Mouse (Mus musculus) macrophage (primary cell): Measurements from ENCODE around the gene Prop1. TPM values are rescaled to one million over a fixed set of nuclear protein-coding genes. Genes with fewer than 3 reads are reported as not detected.

Experiments used
- H3K27ac ChIP-seq: fragments of 350-480 bp; formaldehyde crosslinking; 2 replicates; pipeline ENCODE4 v1.9.0; 2021
- H3K36me3 ChIP-seq: fragments of 350-480 bp; formaldehyde crosslinking; 2 replicates; pipeline ENCODE4 v1.9.0; 2021; ENCODE audit errors: inconsistent target
- H3K4me3 ChIP-seq: fragments of 350-480 bp; formaldehyde crosslinking; 2 replicates; pipeline ENCODE4 v1.9.0; 2021; ENCODE audit errors: inconsistent target
- H3K79me2 ChIP-seq: fragments of 350-480 bp; formaldehyde crosslinking; 2 replicates; pipeline ENCODE4 v1.9.0; 2021; ENCODE audit errors: inconsistent target
- WGBS: methylation state at CpG from one replicate; pipeline ENCODE4 v1.1.7; 2026; ENCODE audit warnings: inconsistent platforms; ENCODE audit not compliant: missing documents; 5-methylcytosine and 5-hydroxymethylcytosine counted together
- polyA plus RNA-seq: library from polyadenylated mRNA; stranded (reverse); fragments of 250-400 nt; gene quantifications from 3 replicates; pipeline ENCODE4 v1.2.4, GENCODE M21; 2018; ENCODE audit warnings: inconsistent platforms
- total RNA-seq, 78 experiments: library from RNA; depleted of rRNA; stranded (reverse); fragments of 250-400 nt; gene quantifications; 1 replicate in 9 of 78; 2 replicates in 24 of 78; 3 replicates in 43 of 78; 4 replicates in 2 of 78; pipeline ENCODE4 v1.2.4; 2018; ENCODE audit warnings: inconsistent platforms in 56 of 78

Gene Prop1
- not detected for total RNA-seq (2018; cell fraction: chromatin; rRNA removed)
- not detected for total RNA-seq (2018; cell fraction: cytosol; rRNA removed)
- not detected for total RNA-seq (2018; cell fraction: nucleus; rRNA removed)
- not detected in 3 replicates for polyA plus RNA-seq

- WGBS, result 88% methylated on average over 6 of the region's 6 CpGs
- Histone ChIP-seq H3K36me3 (no peaks in the 10 kb centered on the region), H3K4me3 (no peak within 1 kb of the TSS), H3K79me2 (no peaks in the 10 kb centered on the region), H3K27ac (no peak within 1 kb of the TSS)
Measured at GRCm38 (mm10) chr11:50953665-50954064, at the start of gene Prop1. Prop1 (minus strand) TSS chr11:50953765.

DNA sequence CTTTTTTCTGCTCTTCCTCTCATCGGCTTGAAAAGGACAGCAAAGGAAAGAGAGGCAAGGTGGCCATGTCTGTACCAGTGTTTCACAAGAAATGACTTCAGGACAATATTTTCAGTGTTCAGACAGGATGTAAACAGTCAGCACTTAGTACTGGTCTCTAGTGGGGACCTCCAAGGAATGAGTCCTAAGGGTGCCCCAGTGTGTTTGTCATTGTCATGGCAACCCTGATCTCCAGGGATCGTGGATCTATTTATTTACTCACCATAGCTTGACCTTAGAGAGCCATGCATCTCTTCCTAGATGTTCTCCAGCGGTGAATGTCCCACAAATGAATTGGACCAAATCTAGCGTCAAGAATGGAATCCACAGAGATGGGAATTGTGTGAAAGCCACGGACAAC, 49.7 kb upstream of the Prop1 start, which contains the start of gene Olfr51:
Gene Olfr51, plus strand, starts transcription at position 301 of the 400 bp plus-strand sequence.
- no peaks in the 10 kb centered on the region for H3K79me2 ChIP-seq
- H3K27ac ChIP-seq, result no peak within 1 kb of the TSS
- WGBS, result 76% methylated on average over 5 of the region's 5 CpGs
- H3K36me3 ChIP-seq, result no peaks in the 10 kb centered on the region
- H3K4me3 ChIP-seq, result no peak within 1 kb of the TSS

DNA sequence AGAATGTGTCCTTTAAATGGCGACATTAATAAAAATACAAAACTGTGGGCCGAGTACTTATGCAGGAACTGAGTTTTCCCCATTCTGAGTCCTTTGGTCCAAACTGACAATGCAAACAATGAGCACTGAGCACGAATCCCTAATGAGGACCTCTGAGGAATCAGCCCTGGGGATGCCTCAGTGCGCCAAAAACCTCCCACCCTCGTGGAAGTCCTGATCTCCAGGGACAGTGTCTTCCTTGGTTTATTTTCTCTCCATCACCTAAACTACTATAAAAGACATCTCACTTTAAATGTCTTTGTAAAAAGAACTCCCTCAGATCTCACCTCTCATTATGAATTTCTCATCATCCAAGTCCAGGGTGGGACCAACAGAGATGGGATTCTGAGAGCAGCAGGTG, 28.1 kb upstream of the Prop1 start, which contains the start of gene Olfr1377:
Gene Olfr1377, plus strand, starts transcription at position 301 of the 400 bp plus-strand sequence.
- no peak within 1 kb of the TSS for H3K27ac ChIP-seq
- 78% methylated on average over 5 of the region's 5 CpGs for WGBS
- H3K4me3 ChIP-seq, result no peak within 1 kb of the TSS
- H3K36me3 ChIP-seq, result no peaks in the 10 kb centered on the region
- no peaks in the 10 kb centered on the region for H3K79me2 ChIP-seq

DNA sequence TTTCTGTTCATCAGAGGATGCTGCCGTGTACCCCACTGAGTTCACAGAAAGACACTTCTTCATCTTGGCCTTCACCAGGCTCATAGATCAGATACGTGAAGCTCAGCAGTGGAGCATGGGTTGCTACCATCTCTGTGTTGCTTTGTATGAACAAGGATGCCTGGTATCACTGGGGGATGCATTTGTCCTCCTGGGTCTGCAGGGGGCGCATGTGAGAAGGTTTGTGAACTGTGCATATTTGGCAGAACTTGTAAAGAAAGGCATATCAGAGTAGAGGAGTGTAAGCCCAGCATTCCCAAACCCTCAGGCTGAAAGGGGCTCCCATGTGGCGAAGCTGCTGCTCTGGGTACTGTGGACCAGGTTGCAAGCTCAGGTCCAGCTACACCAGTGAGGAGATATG, 23.7 kb upstream of the Prop1 start:
- WGBS, result 78% methylated on average over 4 of the region's 4 CpGs

GRCm38 (mm10) chr11:50966230-50966629, 12.7 kb upstream of the Prop1 start, which contains the start of gene Olfr1378:
Olfr1378 (plus strand) TSS chr11:50966530.
- Histone ChIP-seq H3K27ac (no peak within 1 kb of the TSS), H3K4me3 (no peak within 1 kb of the TSS), H3K79me2 (no peaks in the 10 kb centered on the region), H3K36me3 (no peaks in the 10 kb centered on the region)
- 89% methylated on average over 11 of the region's 11 CpGs for WGBS

More for the DNA sequence above, 23.7 kb upstream of the Prop1 start:
- Histone ChIP-seq H3K27ac (no peak overlapping the region), H3K79me2 (no peaks in the 10 kb centered on the region), H3K36me3 (no peaks in the 10 kb centered on the region), H3K4me3 (no peak overlapping the region)

DNA sequence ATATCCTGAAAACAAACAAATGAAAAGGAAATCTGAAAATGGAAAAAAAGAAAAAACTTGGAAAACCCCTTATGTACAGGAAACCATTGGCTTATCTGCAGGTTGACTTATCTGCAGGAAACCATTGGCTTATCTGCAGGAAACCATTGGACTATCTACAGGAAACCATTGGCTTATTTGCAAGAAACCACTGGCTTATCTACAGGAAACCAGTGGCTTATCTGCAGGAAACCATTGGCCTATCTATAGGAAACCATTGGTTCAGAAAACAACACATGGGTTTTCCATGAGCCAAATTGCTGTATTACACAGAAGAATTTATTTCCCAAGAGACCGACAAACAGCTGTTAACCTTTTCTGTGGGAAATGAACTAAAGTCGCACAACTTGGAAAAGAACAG, 11.3 kb upstream of the Prop1 start:
- no peak overlapping the region for H3K27ac ChIP-seq
- WGBS, result 0% methylated on average over 2 of the region's 2 CpGs
- no peaks in the 10 kb centered on the region for H3K79me2 ChIP-seq
- H3K4me3 ChIP-seq, result no peak overlapping the region
- no peaks in the 10 kb centered on the region for H3K36me3 ChIP-seq

GRCm38 (mm10) chr11:50952290-50952689, 1.3 kb downstream of the Prop1 start:
- H3K4me3 ChIP-seq, result no peak overlapping the region
- H3K36me3 ChIP-seq, result no peaks in the 10 kb centered on the region
- 38% methylated on average over 12 of the region's 14 CpGs for WGBS
- no peaks in the 10 kb centered on the region for H3K79me2 ChIP-seq
- H3K27ac ChIP-seq, result no peak overlapping the region

GRCm38 (mm10) chr11:50943506-50943905, 10.1 kb downstream of the Prop1 start, which contains the start of gene 4933414I15Rik:
4933414I15Rik (minus strand) TSS chr11:50943765.
- Histone ChIP-seq H3K36me3 (no peaks in the 10 kb centered on the region), H3K4me3 (no peak within 1 kb of the TSS), H3K79me2 (no peaks in the 10 kb centered on the region), H3K27ac (no peak within 1 kb of the TSS)
- 86% methylated on average over 14 of the region's 14 CpGs for WGBS

GRCm38 (mm10) chr11:50942386-50942785, 11.2 kb downstream of the Prop1 start:
- 57% methylated on average over 12 of the region's 12 CpGs for WGBS
- no peak overlapping the region for H3K4me3 ChIP-seq
- H3K27ac ChIP-seq, result no peak overlapping the region
- H3K36me3 ChIP-seq, result no peaks in the 10 kb centered on the region
- no peaks in the 10 kb centered on the region for H3K79me2 ChIP-seq

GRCm38 (mm10) chr11:50939621-50940366, 13.8 kb downstream of the Prop1 start:
- Histone ChIP-seq H3K4me3 (no peak overlapping the region), H3K79me2 (no peaks in the 10 kb centered on the region), H3K27ac (no peak overlapping the region), H3K36me3 (no peaks in the 10 kb centered on the region)
- WGBS, result 39% methylated on average over 14 of the region's 14 CpGs

DNA sequence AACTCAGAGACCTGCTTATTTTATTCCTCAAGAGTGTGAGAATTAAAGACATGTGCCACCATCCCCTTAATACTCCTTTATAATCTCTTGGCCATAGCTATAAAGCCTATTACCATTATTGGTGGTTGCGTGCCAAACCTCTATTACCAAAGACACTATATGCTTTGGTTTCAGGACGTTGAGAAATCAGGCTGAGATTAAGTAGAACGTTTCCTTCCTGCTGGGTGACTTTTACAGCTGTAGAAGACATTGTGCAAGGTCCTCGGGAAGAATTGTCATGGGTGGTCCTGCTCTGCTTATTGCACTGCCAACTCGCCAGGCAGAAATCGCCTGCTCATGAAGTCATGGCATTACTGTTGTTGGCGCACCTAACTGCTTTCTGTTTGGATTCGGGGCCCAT, 15.1 kb downstream of the Prop1 start:
- WGBS, result 41% methylated on average over 8 of the region's 8 CpGs
- Histone ChIP-seq H3K79me2 (no peaks in the 10 kb centered on the region), H3K27ac (no peak overlapping the region), H3K36me3 (no peaks in the 10 kb centered on the region), H3K4me3 (no peak overlapping the region)

DNA sequence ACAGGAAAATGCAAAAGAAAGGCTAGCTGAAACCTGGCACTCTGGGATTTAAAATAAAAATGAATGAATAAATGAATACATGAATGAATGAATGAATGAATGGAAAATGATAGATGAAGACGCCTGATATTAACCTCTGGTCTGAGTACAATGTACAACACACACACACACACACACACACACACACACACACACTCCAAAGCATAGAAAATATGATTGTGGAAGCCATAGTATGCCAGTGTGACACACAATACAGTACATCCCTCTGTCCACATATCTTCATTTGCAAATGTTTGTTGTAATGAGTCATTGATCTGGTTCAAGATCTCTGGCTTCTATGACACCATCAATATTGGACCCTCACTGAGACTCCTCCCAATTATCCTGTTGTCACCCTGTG, 21.5 kb downstream of the Prop1 start:
- no peaks in the 10 kb centered on the region for H3K79me2 ChIP-seq
- H3K27ac ChIP-seq, result no peak overlapping the region
- H3K4me3 ChIP-seq, result no peak overlapping the region
- WGBS, result no CpG with 5 or more reads among the region's 1 CpGs
- no peaks in the 10 kb centered on the region for H3K36me3 ChIP-seq

DNA sequence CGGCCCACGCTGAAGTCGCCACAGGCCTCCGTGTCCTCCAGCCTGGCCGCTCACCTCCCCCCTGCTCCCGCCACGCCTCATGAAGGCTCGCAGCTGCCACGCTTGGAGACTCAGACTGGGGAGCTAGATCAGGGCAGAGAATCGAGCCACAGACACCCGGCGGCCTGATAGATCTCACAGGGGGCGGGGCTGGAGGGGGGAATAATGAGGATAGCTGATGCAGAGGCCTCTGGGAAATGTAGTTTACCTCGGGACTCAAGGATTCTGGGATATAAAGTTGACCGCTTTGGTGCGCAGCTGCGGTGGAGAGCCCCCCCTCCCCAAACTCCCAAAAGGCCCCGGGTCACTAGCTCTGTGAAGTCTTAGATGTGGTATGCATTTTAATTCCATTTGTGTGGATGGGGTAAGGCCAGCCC, 22.1 kb downstream of the Prop1 start, which contains the start of gene Zfp354b:
Gene Zfp354b, minus strand, starts transcription at position 183 of the 416 bp plus-strand sequence.
- Histone ChIP-seq H3K79me2 (no peaks in the 10 kb centered on the region), H3K36me3 (no peaks in the 10 kb centered on the region), H3K4me3 (peak within 1 kb of the TSS; percentile 15), H3K27ac (no peak within 1 kb of the TSS)
- 0% methylated on average over 17 of the region's 18 CpGs for WGBS

DNA sequence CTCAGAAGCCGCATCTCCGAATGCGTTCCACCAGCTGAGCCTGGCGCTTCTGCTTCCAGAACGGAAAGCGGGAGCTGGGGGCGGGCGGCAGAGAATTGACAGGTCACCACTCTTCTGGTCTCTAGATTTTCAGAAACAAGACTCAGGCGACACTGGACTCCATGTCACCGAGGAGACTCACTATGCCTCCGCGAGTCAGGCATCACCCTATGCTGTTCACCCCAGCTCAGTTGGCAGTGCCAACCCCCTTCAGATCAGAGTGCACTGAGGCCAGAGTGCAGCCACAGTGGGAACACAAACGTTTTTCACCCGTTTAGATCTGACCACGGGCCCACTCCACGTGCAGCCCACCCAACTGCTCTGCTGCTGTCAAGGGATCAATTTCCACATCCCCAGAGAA, 22.5 kb downstream of the Prop1 start:
- no peak overlapping the region for H3K27ac ChIP-seq

DNA sequence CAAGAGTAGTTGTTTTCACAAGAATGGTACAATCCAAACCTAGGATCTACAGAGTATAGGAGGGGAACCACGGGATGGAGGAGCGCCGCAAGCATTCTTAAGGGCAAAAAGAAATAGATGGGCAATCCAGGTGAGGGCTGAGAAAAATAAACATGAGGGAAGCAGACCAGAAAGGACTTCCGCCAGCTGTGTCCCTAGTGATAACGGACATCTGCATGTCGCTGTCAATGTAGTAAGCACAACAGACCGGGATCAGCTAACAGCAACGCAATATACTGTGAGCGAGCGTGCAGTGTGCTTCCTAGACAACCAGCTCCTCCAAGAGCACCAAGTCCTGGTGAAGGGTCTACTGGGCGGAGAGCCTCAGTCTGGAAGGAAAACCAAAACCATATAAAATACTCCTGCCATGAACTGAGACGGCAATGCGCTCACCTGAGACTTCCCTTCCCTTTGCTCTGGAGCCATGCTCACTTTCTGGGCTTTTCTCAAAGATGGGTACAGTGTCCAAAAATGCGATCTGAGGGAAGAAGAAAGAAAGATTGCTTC, 23.0 kb downstream of the Prop1 start:
- peak overlapping the region; percentile 15; the same call in 1 of the 2 replicates for H3K4me3 ChIP-seq
- WGBS, result 17% methylated on average over 14 of the region's 14 CpGs
- H3K79me2 ChIP-seq, result no peaks in the 10 kb centered on the region
- H3K36me3 ChIP-seq, result no peaks in the 10 kb centered on the region
- H3K27ac ChIP-seq, result no peak overlapping the region

More for the DNA sequence above, 22.5 kb downstream of the Prop1 start:
- no peaks in the 10 kb centered on the region for H3K79me2 ChIP-seq
- WGBS, result 5% methylated on average over 16 of the region's 16 CpGs
- peak overlapping the region; percentile 15 for H3K4me3 ChIP-seq
- no peaks in the 10 kb centered on the region for H3K36me3 ChIP-seq
